Mouse (Mus musculus): Measurements from ENCODE around the gene Vmn1r137.
"Not testable (repeated sequence)": the region's sequence is repeated elsewhere in the genome, so short reads cannot be mapped to it uniquely, and the experiment has no call there.

Gene Vmn1r137

GRCm38 (mm10) chr7:21994287-21994686 lies at the start of gene Vmn1r137:
TSS of gene Vmn1r137 (plus strand) at chr7:21994587.
- not testable (repeated sequence) for DNase-seq (ENCODE audit: low read depth, low spot score)

GRCm38 (mm10) chr7:22028797-22029196 lies 34.4 kb downstream of the Vmn1r137 start, which contains the start of gene Vmn1r138:
TSS of gene Vmn1r138 (minus strand) at chr7:22028897.
- DNase-seq (ENCODE audit: low read depth, low spot score), result not testable (repeated sequence)
